Mouse (Mus musculus) neural tube, postnatal 0 days (tissue): Measurements from ENCODE around the gene Serpinb3a. TPM values are rescaled to one million over a fixed set of nuclear protein-coding genes. Genes with fewer than 3 reads are reported as not detected.

Experiments used
- polyA plus RNA-seq: library from polyadenylated mRNA; unstranded; fragments of >200 nt; fragmentation: Nextera tagmentation; extraction: Ambion mirVana; gene quantifications from 2 replicates; pipeline ENCODE4 v1.2.1, GENCODE M21; 2015

Gene Serpinb3a
- polyA plus RNA-seq, result not detected in 2 replicates

GRCm38 (mm10) chr1:107052203-107052602, at the start of gene Serpinb3a:
Gene Serpinb3a (minus strand): TSS chr1:107052303.

GRCm38 (mm10) chr1:107083406-107083805, 31.3 kb upstream of the Serpinb3a start, which contains the start of gene Serpinb3d:
Gene Serpinb3d (minus strand): TSS chr1:107083506.

Other genes with a start within 250 kb of the Serpinb3a start
- 0.15 and 0.61 TPM in 2 replicates for gene Serpinb5, start 191.1 kb downstream of the Serpinb3a start, polyA plus RNA-seq
- 0.21 and 0.42 TPM in 2 replicates for gene Serpinb12, start 117.9 kb downstream of the Serpinb3a start, polyA plus RNA-seq
- gene Serpinb13, start 71.3 kb downstream of the Serpinb3a start, polyA plus RNA-seq, result not detected in 2 replicates
- gene Serpinb3d, start 31.2 kb upstream of the Serpinb3a start, polyA plus RNA-seq, result not detected in 2 replicates
- not detected in 2 replicates for gene Serpinb3b, start 226.1 kb upstream of the Serpinb3a start, polyA plus RNA-seq
- not detected in 2 replicates for gene Serpinb3c, start 226.1 kb upstream of the Serpinb3a start, polyA plus RNA-seq